Mouse (Mus musculus) CH12.LX (cell line): ENCODE data around the gene Yif1a. TPM values are rescaled to one million over a fixed set of nuclear protein-coding genes. Genes with fewer than 3 reads are reported as not detected.

Source experiments
- DNase-seq: peaks from one replicate; pipeline ENCODE4 v3.0.0-alpha.2; 2013; ENCODE audit errors: extremely low read depth
- H3K27ac ChIP-seq: 2 replicates; pipeline ENCODE4 v1.5.1; 2012; ENCODE audit warnings: low read depth, mild to moderate bottlenecking, control low read depth, moderate library complexity; ENCODE audit not compliant: insufficient read depth
- H3K27me3 ChIP-seq: replicated peaks from 2 replicates; pipeline ENCODE3; 2012; ENCODE audit warnings: inconsistent platforms
- H3K36me3 ChIP-seq, 2 experiments: replicated peaks in 1 of 2; 2 replicates each; pipeline versions ENCODE3 to v1.6.1; 2012; ENCODE audit warnings: inconsistent platforms in 1 of 2, low read length in 1 of 2, mild to moderate bottlenecking in 1 of 2, mixed read lengths in 1 of 2, moderate library complexity in 1 of 2; ENCODE audit not compliant: control insufficient read depth in 1 of 2, insufficient read depth in 1 of 2
- H3K4me1 ChIP-seq, 2 experiments: 2 replicates each; pipeline ENCODE4 v1.6.1; 2012; ENCODE audit warnings: inconsistent platforms in 1 of 2, moderate library complexity in 1 of 2; ENCODE audit not compliant: insufficient read depth in 2 of 2, control insufficient read depth in 1 of 2
- H3K4me2 ChIP-seq: 2 replicates; pipeline ENCODE4 v1.6.1; 2012; ENCODE audit warnings: low read depth, mild to moderate bottlenecking, control low read depth; ENCODE audit not compliant: poor library complexity, insufficient read depth, severe bottlenecking
- H3K4me3 ChIP-seq, 3 experiments: fragments of 150-350 bp in 1 of 3; sonication (generic) in 1 of 3; replicated peaks in 1 of 3; 2 replicates each; pipeline versions ENCODE3 to v1.5.1; 2011 to 2012; ENCODE audit warnings: low read depth in 2 of 3, low read length in 2 of 3, mild to moderate bottlenecking in 2 of 3, moderate library complexity in 2 of 3, control low read depth in 1 of 3, improper control_type of control experiment in 1 of 3, inconsistent platforms in 1 of 3, mixed read lengths in 1 of 3; ENCODE audit not compliant: poor library complexity in 1 of 3
- H3K79me2 ChIP-seq: replicated peaks from 2 replicates; pipeline ENCODE4 v1.6.1; 2012; ENCODE audit warnings: mild to moderate bottlenecking, moderate library complexity; ENCODE audit not compliant: control insufficient read depth, poor library complexity, insufficient read depth, severe bottlenecking; ENCODE audit errors: extremely low read depth
- H3K9ac ChIP-seq: 2 replicates; pipeline ENCODE4 v1.6.1; 2012; ENCODE audit warnings: low read depth, mild to moderate bottlenecking, control low read depth, moderate library complexity; ENCODE audit not compliant: insufficient read depth
- H3K9me3 ChIP-seq: replicated peaks from 2 replicates; pipeline ENCODE3; 2012; ENCODE audit warnings: low read length, inconsistent platforms, mixed read lengths
- CHD1 ChIP-seq: IDR thresholded peaks from 2 replicates; pipeline ENCODE4 v1.6.1; 2012; ENCODE audit warnings: low read depth, low read length, improper control_type of control experiment, inconsistent platforms
- CHD2 ChIP-seq: IDR thresholded peaks from 2 replicates; pipeline ENCODE4 v1.6.1; 2011; ENCODE audit warnings: low read length, improper control_type of control experiment
- E2F4 ChIP-seq: IDR thresholded peaks from 2 replicates; pipeline ENCODE4 v1.6.1; 2011; ENCODE audit warnings: low read depth, low read length, improper control_type of control experiment; ENCODE audit not compliant: insufficient replicate concordance
- EP300 ChIP-seq: IDR thresholded peaks from 2 replicates; pipeline ENCODE4 v1.6.1; 2011; ENCODE audit warnings: low read length, improper control_type of control experiment
- HCFC1 ChIP-seq: IDR thresholded peaks from 2 replicates; pipeline ENCODE4 v1.6.1; 2012; ENCODE audit warnings: low read depth, mild to moderate bottlenecking, inconsistent platforms, low read length, improper control_type of control experiment
- JUN ChIP-seq: IDR thresholded peaks from 2 replicates; pipeline ENCODE4 v1.6.1; 2011; ENCODE audit warnings: low read depth, mild to moderate bottlenecking, low read length, improper control_type of control experiment, moderate library complexity; ENCODE audit not compliant: insufficient read depth
- KAT2A ChIP-seq: IDR thresholded peaks from 2 replicates; pipeline ENCODE4 v1.6.1; 2012; ENCODE audit warnings: low read length, improper control_type of control experiment, inconsistent platforms; ENCODE audit not compliant: insufficient replicate concordance
- MAFK ChIP-seq: IDR thresholded peaks from 2 replicates; pipeline ENCODE4 v1.6.1; 2011; ENCODE audit warnings: low read length, improper control_type of control experiment; ENCODE audit not compliant: insufficient replicate concordance
- MAX ChIP-seq: IDR thresholded peaks from 2 replicates; pipeline ENCODE4 v1.6.1; 2011; ENCODE audit warnings: low read length, improper control_type of control experiment
- MEF2A ChIP-seq: IDR thresholded peaks from 2 replicates; pipeline ENCODE4 v1.6.1; 2014; ENCODE audit warnings: low read depth, mild to moderate bottlenecking, inconsistent platforms, low read length, improper control_type of control experiment, borderline replicate concordance
- POLR2AphosphoS2 ChIP-seq: IDR thresholded peaks from 2 replicates; pipeline ENCODE4 v1.6.1; 2011; ENCODE audit warnings: low read depth, low read length, improper control_type of control experiment
- RCOR1 ChIP-seq: conservative IDR thresholded peaks from 2 replicates; pipeline ENCODE4 v1.6.1; 2012; ENCODE audit warnings: low read depth, mild to moderate bottlenecking, inconsistent platforms, low read length, improper control_type of control experiment
- UBTF ChIP-seq: IDR thresholded peaks from 2 replicates; pipeline ENCODE4 v1.6.1; 2012; ENCODE audit warnings: low read depth, mild to moderate bottlenecking, inconsistent platforms, low read length, improper control_type of control experiment, moderate library complexity
- ZMIZ1 ChIP-seq: IDR thresholded peaks from 2 replicates; pipeline ENCODE4 v1.6.1; 2012; ENCODE audit warnings: low read depth, mild to moderate bottlenecking, inconsistent platforms, low read length, improper control_type of control experiment
- ZNF384 ChIP-seq: IDR thresholded peaks from 2 replicates; pipeline ENCODE4 v1.6.1; 2012; ENCODE audit warnings: low read depth, low read length, improper control_type of control experiment, inconsistent platforms
- dilution Hi-C: fragments of 300-500 bp; cut with MboI; formaldehyde crosslinking; loops from 2 replicates; pipeline ENCODE4 v1.14.3; 2020; ENCODE audit warnings: low sequenced_read_pairs; ENCODE audit not compliant: extremely low pct_unique_long_range_greater_than_20kb, extremely low pct_ligation_motif_present
- in situ Hi-C: fragments of 300-500 bp; cut with MboI; formaldehyde crosslinking; loops from 3 replicates; pipeline ENCODE4 v1.14.3; 2019; ENCODE audit warnings: low sequenced_read_pairs, low pct_ligation_motif_present, low pct_unique_long_range_greater_than_20kb, mixed read lengths
- polyA plus RNA-seq: library from polyadenylated mRNA; unstranded; fragments of >175 nt; gene quantifications from 2 replicates; pipeline ENCODE4 v1.2.1, GENCODE M21; 2012; ENCODE audit warnings: low read depth; ENCODE audit not compliant: insufficient read length
- total RNA-seq, 2 experiments: library from RNA; depleted of rRNA; stranded (reverse); fragments of 300-350 nt in 1 of 2; fragments of >200 nt in 1 of 2; gene quantifications; 2 replicates each; pipeline ENCODE4 v1.2.3; 2012 to 2014

Yif1a gene
- total and polyA plus RNA-seq, 3 experiments, result 33.1 to 72.4 (median 65.0) TPM

DNA sequence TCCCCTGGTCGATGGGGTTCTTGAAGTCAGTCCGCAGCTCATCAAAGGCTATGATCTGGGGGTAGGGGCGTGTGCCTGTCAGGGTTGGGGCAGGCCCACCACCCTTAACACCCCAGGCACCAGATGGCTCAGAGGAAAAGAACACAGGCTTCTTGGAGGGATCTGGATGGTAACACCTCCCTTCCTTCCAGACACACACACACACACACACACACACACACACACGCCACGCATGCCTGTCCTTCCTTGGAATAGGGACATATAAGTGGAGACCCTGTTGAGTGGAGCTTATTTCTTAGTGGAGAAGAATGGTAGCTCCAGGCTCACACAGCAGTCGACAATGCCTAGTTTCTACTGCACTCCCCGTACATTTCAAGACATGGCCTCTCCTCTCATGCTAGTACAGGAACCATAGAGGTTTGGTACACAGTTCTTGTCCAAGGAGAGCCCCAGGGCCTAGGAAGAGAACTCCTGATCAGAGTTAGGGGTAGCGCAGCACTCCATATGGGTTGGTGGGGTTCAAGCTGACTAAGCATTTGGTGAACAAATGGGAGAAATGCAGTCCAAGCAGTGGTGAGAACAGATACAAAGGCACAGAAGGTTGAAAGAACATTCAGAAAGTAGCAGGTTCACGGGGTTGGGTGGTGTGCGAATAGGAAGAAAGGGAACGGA lies 6.5 kb downstream of the Yif1a start:
- Histone ChIP-seq H3K9me3 (no peaks in the 10 kb centered on the region), H3K4me2 (no peak overlapping the region), H3K4me1 (peaks cover 10% of the 10 kb centered on the region in 2 experiments; a peak in 3 of 4 replicates), H3K27ac (no peak overlapping the region), H3K27me3 (no peaks in the 10 kb centered on the region), H3K9ac (no peak overlapping the region), H3K36me3 (peaks cover 36 to 54% of the 10 kb centered on the region in 2 experiments), H3K79me2 (no peaks in the 10 kb centered on the region), H3K4me3 (no peak overlapping the region)
- TF ChIP-seq MAFK (0 out of 2 replicates have a peak, but pooled peaks have one; percentile 22), POLR2AphosphoS2 (peak; percentile 73; the same call in 1 of the 2 replicates), ZMIZ1 (0 out of 2 replicates have a peak, but pooled peaks have one; percentile 38), ZNF384 (no peak)
- in situ Hi-C loops, result loop anchor here (5.0 kb wide), 1 partner anchor 47 kb away; no protein-coding TSS in a partner anchor
- DNase-seq, result no peak
- dilution Hi-C loops, result no loop called here

DNA sequence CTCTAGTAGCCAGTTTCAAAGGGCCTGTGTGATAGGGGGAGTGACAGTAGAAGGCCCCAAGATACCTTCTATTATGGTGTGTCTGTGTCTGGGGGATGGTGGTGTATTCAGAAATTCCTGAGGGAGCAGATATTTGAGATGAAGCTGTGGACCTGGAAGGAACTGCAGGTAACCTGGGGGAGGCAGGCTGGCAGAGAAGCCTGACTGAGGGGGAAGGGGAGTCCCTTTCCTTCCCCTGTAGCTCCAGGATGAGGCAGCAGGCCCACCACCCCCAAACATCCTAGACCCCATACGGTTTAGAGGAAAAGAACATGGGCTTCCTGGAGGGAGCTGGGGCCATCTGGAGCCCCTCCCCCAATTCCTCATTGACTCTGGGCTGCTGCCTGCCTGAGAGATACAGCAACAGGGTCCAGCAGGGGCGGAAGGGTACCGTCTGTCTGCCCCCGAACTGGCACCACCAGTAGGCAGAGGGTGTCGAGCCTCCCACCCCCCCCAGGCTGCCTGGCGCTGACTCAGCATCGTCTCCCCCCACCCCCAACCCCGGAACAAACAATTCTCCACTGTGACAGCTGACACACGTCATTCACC lies 7.6 kb downstream of the Yif1a start:
- Histone ChIP-seq H3K36me3 (peaks cover 40 to 55% of the 10 kb centered on the region in 2 experiments), H3K4me3 (no peak overlapping the region), H3K4me1 (peaks cover 10% of the 10 kb centered on the region in 2 experiments; a peak in 3 of 4 replicates), H3K79me2 (no peaks in the 10 kb centered on the region), H3K27me3 (no peaks in the 10 kb centered on the region), H3K9ac (no peak overlapping the region), H3K27ac (no peak overlapping the region), H3K9me3 (no peaks in the 10 kb centered on the region), H3K4me2 (no peak overlapping the region)
- no peak for TF ChIP-seq MAX
- dilution Hi-C loops (no loop called here), in situ Hi-C loops (no loop called here)
- DNase-seq, result no peak

DNA sequence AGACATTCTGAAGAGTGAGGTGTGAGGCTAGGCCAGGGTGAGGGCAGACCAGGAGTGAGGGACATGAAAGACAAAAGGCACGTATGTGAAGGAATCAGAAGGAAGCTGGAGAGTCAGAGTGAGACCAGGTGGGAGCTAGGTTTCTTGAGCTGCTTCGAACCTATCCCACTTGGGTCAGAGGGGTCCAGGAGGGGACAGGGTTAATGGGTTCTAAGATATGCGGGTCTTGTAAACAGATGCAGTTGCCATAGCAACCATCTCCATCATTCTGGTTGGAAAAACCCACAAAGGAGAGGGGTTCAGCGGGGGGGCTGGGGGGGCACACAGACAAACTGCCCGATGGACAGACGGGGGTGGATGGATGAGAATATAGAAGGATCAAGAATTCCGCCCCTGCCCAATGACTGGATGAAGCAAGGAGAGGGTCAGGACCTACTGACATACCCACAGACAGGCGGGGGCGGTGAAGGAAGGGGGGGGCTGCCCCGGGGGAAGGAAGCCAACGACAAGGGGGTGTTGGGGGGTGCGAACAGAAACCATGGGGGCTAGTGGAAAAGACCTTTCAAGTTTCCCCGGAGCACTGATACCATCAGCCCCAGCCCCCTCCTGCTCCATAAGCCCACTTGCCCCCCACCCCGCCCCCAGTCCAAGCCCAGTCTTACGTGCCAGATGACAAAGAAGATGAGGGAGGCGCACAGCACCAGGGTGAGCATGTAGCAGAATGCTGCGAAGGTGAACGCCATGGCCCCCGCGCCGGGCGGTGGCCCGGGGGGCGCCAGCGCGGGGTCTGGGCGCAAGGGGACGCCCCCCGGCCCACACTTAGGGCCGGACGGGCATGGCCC lies 9.4 kb downstream of the Yif1a start:
- peak overlapping the region in 1 of 3 experiments; percentile 34 for H3K4me3 ChIP-seq
- H3K27ac ChIP-seq, result no peak overlapping the region
- peak overlapping the region; percentile 72 for H3K4me2 ChIP-seq
- H3K36me3 ChIP-seq, result peaks cover 35 to 55% of the 10 kb centered on the region in 2 experiments
- no peaks in the 10 kb centered on the region for H3K79me2 ChIP-seq
- H3K27me3 ChIP-seq, result no peaks in the 10 kb centered on the region
- in situ Hi-C loops, result no loop called here
- no peaks in the 10 kb centered on the region for H3K9me3 ChIP-seq
- dilution Hi-C loops, result no loop called here
- H3K9ac ChIP-seq, result peak overlapping the region; percentile 58
- no peak for DNase-seq
- peaks cover 10% of the 10 kb centered on the region in 2 experiments; a peak in 3 of 4 replicates for H3K4me1 ChIP-seq
- TF ChIP-seq HCFC1 (no peak), JUN (no peak), MEF2A (no peak), KAT2A (no peak), UBTF (no peak), E2F4 (no peak), CHD2 (0 out of 2 replicates have a peak, but pooled peaks have one; percentile 3), RCOR1 (no peak), MAFK (no peak), CHD1 (no peak), EP300 (no peak), ZMIZ1 (0 out of 2 replicates have a peak, but pooled peaks have one; percentile 44)
